Mouse (Mus musculus) layer of hippocampus, adult 11-12 months (tissue): ENCODE results near the gene Fsd1.
"Not testable (repeated sequence)": the region's sequence is repeated elsewhere in the genome, so short reads cannot be mapped to it uniquely, and the experiment has no call there.

Source experiments
- DNase-seq: peaks from one replicate; pipeline ENCODE4 v3.0.0; 2022; ENCODE audit warnings: low spot score

Fsd1 gene

GRCm38 (mm10) chr17:55986030-55986961, at the start of gene Fsd1:
TSS of gene Fsd1 (plus strand) at chr17:55986509.
- peak; percentile 81 for DNase-seq

GRCm38 (mm10) chr17:55944387-55944865, 41.9 kb upstream of the Fsd1 start:
- not testable (repeated sequence) for DNase-seq

DNA sequence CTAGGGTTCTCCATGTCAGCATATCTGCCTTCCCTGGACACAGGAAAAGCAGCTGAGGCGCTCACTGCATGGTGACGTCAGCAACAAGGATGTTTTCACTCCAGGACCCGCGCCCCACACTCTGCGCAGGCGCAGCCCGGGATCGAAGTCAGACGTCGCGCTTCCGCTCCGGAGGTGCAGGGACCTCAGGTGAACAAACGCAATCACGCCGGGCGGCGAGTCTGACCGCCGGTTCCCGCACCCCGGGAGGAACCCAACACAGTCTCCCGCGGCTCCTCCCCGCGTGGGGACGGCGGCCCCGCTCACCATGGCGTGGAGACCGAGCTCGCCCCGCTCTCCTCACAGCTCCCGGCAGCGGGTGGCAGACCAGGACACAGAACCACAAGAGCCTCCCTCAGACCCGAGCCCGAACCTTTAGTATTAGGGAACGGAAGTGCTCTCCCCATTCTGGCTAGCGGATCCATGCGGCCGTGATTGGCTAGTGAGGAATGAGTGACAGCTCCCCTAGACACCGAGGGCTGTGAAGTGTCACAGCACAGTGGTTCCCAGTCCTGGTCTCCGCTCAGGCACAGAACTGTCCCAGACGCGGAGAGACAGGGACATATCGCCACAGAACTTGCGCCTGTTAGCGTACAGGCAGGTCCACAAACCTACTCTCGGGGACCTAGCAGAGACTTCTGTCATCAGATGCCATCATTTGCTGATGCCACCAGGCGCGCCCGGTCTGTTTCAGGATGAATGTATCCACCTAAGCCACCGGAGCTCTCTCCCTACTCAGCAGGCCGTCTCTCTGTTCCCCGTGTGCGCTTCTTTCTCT, 41.2 kb upstream of the Fsd1 start:
- DNase-seq = peak; percentile 96

DNA sequence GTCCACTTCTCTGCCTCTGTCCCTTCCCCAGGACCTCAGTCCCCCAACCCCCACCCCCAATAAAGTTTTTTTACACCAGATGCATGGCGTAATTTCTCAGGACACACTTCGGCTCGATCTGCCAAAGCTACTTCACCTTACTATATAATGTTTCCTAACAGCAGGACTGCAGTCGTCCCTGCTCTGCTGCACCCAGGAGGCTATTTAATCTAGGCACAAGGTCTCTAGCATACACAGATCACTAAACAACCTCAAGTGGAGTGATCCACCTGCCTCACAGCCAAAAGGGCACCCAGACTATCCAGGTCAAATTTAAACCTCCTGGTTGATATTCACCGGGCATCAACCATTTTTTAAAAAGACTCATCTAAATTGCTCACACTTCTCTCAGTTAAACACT, 40.6 kb upstream of the Fsd1 start:
- DNase-seq = no peak

- no peak for DNase-seq
These were observed 37.7 kb upstream of the Fsd1 start for GRCm38 (mm10) chr17:55948647-55949046.

DNA sequence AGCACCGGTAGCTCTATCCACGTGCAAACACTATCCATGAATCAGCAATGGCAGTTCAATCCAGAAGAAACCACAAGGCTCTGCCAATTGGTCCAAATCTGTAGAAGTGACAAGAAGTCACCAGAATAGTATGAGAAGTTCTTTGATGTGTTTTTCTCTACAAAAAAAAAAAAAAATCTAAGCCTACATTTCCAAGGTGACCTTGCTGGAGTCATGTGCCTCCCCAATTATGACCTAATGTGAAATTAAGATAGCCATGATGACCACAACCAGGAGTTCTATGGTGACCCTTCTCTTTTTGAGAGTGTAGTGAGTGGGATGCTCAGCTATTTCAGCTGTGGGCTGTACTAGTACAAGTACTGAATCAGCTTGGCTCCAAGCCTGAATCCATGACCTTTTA, 36.9 kb upstream of the Fsd1 start, which contains the start of gene Zfp119b:
Zfp119b (minus strand) TSS at position 101 of the 400 bp plus-strand sequence.
- DNase-seq = no peak

- DNase-seq = peak; percentile 2
These were observed 35.7 kb upstream of the Fsd1 start for GRCm38 (mm10) chr17:55950601-55951000.

DNA sequence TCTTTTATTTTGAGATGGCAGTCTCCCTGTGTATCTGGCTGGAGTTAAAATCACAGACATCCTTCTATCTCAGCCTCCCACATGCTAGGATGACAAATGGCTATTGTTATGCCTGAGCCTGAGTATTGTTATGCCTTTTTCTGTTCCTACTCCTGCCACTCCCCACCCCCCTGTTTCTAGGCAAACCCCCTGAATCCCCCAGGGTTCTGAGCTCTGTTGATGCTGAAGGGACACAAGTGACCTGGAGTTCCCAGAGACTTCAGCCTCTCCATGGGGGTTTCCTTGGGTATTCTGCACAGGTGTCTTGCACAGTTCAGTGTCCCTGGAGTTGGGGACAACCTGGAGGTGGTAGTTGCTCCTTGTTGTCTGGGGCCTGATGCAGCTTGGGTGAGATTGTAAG, 34.3 kb upstream of the Fsd1 start:
- DNase-seq = peak; percentile 3

DNA sequence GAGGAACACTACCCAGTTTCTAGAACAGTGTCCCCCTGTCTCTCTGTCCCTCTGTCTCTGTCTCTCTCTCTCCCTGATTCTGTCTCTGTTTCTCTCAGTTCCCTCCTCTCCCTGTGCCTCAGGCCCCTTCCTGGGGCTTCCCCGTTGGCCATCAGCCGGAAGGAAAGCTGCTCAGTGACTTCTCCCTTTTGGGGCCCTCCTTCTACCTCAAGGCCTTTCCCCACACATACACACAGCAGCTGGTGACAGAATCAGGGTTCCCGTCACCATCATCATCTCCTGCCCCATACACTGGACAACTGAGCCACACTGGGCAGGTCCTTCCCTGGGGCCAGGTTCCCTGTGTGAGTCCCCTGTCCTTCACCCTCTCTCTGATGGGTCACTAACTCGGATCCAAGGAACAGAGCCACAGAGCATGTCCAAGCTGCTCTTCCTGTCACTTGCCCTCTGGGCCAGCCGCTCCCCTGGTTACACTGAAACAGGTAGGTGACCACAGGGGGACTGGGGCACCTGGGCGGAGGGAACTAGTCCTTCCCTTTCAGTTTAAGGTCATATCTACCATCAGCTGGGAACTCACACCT, 33.8 kb upstream of the Fsd1 start, which contains the start of gene Ebi3:
Ebi3 (plus strand) TSS at position 194 of the 581 bp plus-strand sequence.
- no peak for DNase-seq

DNA sequence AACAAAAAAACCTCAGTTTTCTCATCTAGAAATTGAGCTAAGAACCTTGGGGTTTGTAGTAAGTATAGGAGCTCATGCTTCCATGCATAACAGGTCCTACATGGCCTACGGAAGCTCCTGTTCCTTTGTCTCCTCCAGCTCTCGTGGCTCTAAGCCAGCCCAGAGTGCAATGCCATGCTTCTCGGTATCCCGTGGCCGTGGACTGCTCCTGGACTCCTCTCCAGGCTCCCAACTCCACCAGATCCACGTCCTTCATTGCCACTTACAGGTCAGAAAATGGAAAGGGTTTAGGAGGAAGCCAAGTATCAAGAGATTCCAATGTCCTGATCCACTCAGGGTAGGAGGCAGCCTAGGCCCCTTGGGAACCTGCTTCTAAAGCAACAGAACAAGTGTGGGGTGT, 32.6 kb upstream of the Fsd1 start:
- no peak for DNase-seq

- no peak for DNase-seq
These were observed 32.1 kb upstream of the Fsd1 start for GRCm38 (mm10) chr17:55954229-55954628.

GRCm38 (mm10) chr17:55956129-55956528, 30.2 kb upstream of the Fsd1 start:
- peak; percentile 74 for DNase-seq

DNA sequence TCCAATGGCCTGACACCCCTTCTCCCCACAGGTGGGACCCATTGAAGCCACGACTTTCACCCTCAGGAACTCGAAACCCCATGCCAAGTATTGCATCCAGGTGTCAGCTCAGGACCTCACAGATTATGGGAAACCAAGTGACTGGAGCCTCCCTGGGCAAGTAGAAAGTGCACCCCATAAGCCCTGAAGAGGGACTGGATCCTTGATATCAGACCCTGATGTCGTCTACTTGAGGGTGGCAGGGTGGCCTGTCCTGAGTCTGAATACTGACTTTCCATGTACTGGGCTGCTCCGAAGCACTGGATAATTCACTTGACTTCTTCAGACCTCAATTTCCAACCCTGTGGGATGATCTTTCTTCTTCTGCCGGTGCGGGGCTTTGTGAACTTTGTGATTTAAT, 29.7 kb upstream of the Fsd1 start:
- DNase-seq = no peak

- peak; percentile 80 for DNase-seq
These were observed 29.1 kb upstream of the Fsd1 start for GRCm38 (mm10) chr17:55957168-55957567.

DNA sequence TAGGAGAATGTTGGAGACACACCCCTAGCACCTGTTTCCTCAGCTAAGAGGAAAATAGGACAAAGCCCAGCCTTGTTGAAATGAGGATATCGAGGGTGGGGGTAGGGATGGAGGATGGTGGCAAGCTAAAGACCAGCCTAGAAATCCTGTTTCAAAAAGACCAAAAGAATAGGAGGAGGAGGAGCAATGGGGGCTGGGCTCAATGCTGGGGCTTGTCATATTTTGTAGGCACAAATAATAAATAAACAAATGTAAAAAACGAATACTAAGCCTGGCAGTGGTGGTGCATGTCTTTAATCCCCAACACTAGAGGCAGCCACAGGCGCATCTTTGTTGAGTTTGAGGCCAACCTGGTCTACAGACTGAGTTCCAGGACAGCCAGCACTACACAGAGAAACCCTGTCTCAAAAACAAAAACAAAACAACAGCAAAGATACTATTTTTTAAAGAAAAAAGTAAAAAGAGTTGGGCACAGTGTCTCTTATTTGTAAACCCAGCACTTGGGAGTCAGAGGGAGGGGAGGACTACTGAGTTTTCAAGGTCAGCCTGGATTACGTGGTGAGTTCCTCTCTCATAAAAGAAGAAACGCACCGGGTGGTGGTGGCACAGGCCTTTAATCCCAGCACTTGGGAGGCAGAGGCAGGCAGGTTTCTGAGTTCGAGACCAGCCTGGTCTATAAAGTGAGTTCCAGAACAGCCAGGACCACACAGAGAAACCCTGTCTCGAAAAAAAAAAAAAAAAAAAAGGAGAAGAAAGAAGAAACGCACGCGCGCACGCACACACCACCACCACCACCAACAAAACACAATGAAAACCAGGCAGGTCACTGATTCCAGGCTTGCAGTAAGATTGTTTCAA, 28.4 kb upstream of the Fsd1 start:
- DNase-seq = no peak

- DNase-seq = no peak
These were observed 27.8 kb upstream of the Fsd1 start for GRCm38 (mm10) chr17:55958584-55958886.

GRCm38 (mm10) chr17:55958918-55959728, 27.2 kb upstream of the Fsd1 start, which contains the start of gene Yju2:
TSS of gene Yju2 (plus strand) at chr17:55959099.
- DNase-seq = peak; percentile 95

DNA sequence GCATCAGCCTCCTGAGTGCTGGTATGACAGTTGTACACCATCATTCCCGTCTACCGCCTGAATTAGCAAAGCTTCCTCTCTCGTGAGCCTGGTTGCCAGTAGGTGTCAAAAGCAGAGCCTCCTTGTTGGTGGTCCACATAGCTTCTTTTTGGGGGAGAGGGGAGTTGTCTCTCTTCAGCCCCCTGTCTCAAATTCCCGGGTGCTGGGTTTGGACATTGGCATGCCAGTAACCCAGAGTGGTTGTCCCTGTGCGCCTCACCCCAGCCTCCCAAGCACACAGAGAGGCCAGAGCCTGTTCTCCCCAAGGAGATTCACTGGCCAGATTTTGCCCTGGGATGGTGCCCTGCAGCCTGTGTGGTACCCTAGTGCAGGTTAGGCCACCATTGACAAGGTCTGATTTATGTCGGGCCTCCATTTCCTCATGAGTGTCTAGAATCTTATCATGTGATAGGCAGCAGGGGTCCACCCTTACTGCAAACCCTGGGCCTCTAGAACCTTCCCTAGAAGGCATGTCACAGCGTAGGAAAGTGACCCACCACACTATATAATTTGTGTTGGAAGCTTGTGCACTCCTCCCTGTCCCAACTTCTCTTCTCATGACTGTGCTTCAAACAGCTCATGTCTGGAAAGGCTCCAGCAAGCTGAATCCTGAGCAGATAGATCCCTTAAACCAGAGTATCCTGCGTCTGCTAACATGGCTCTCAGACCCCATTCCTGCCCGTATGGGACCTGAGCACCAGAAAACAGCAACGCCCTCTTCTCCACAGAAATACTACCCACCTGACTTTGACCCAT, 26.2 kb upstream of the Fsd1 start:
- no peak for DNase-seq

- DNase-seq = no peak
These were observed 25.5 kb upstream of the Fsd1 start for GRCm38 (mm10) chr17:55960791-55961190.

GRCm38 (mm10) chr17:55961631-55962030, 24.7 kb upstream of the Fsd1 start:
- no peak for DNase-seq
